Mouse (Mus musculus): Measurements from ENCODE around the gene Syne2. TPM values are rescaled to one million over a fixed set of nuclear protein-coding genes. Genes with fewer than 3 reads are reported as not detected.

Syne2 gene
- polyA plus RNA-seq, 1 experiment from 2014 or later, result 69.4 TPM

GRCm38 (mm10) chr12:76042301-76042700 lies 224.4 kb downstream of the Syne2 start:
- ATAC-seq (ENCODE audit: low FRiP score, low read depth), result no peak
- H3K9me3 ChIP-seq, result no peaks in the 10 kb centered on the region
- no peaks in the 10 kb centered on the region for H3K27me3 ChIP-seq (replicated peaks)
- 95% methylated on average over 8 of the region's 8 CpGs for whole genome bisulfite sequencing
- H3K4me1 ChIP-seq, result no peaks in the 10 kb centered on the region
- H3K9ac ChIP-seq, result no peak overlapping the region
- peaks cover 67% of the 10 kb centered on the region for H3K36me3 ChIP-seq
- H3K27ac ChIP-seq, result no peak overlapping the region
- H3K4me3 ChIP-seq, result no peak overlapping the region
- H3K4me2 ChIP-seq (replicated peaks), result no peak overlapping the region

GRCm38 (mm10) chr12:76046561-76046960 lies 228.6 kb downstream of the Syne2 start:
- Histone ChIP-seq H3K27me3 (replicated peaks) (no peaks in the 10 kb centered on the region), H3K9me3 (no peaks in the 10 kb centered on the region), H3K4me1 (no peaks in the 10 kb centered on the region), H3K27ac (no peak overlapping the region), H3K4me2 (replicated peaks) (no peak overlapping the region), H3K36me3 (peaks cover 54% of the 10 kb centered on the region), H3K4me3 (no peak overlapping the region), H3K9ac (no peak overlapping the region)
- 96% methylated on average over 6 of the region's 6 CpGs for WGBS
- ATAC-seq (ENCODE audit: low FRiP score, low read depth), result no peak

- Histone ChIP-seq H3K9ac (no peak overlapping the region), H3K4me3 (no peak overlapping the region), H3K27me3 (replicated peaks) (no peaks in the 10 kb centered on the region), H3K27ac (no peak overlapping the region), H3K4me2 (replicated peaks) (no peak overlapping the region), H3K4me1 (no peaks in the 10 kb centered on the region), H3K9me3 (no peaks in the 10 kb centered on the region), H3K36me3 (peaks cover 56% of the 10 kb centered on the region)
- 81% methylated on average over 3 of the region's 3 CpGs for WGBS
- ATAC-seq (ENCODE audit: low FRiP score, low read depth), result no peak
Measured at GRCm38 (mm10) chr12:76047921-76048320, 230.0 kb downstream of the Syne2 start.

- Histone ChIP-seq H3K9ac (no peak overlapping the region), H3K27ac (no peak overlapping the region), H3K4me1 (no peaks in the 10 kb centered on the region), H3K9me3 (no peaks in the 10 kb centered on the region), H3K4me2 (replicated peaks) (no peak overlapping the region), H3K27me3 (replicated peaks) (no peaks in the 10 kb centered on the region), H3K36me3 (peaks cover 53% of the 10 kb centered on the region), H3K4me3 (no peak overlapping the region)
- 88% methylated on average over 8 of the region's 8 CpGs for WGBS
- no peak for ATAC-seq (ENCODE audit: low FRiP score, low read depth)
Measured at GRCm38 (mm10) chr12:76048672-76049071, 230.7 kb downstream of the Syne2 start.

GRCm38 (mm10) chr12:76049343-76049742 lies 231.4 kb downstream of the Syne2 start:
- WGBS, result 79% methylated on average over 5 of the region's 5 CpGs
- H3K4me2 ChIP-seq (replicated peaks), result no peak overlapping the region

GRCm38 (mm10) chr12:76051879-76052278 lies 233.9 kb downstream of the Syne2 start:
- Histone ChIP-seq H3K4me3 (no peak overlapping the region), H3K9ac (no peak overlapping the region), H3K36me3 (peaks cover 62% of the 10 kb centered on the region), H3K27ac (no peak overlapping the region), H3K4me2 (replicated peaks) (no peak overlapping the region), H3K4me1 (no peaks in the 10 kb centered on the region), H3K27me3 (replicated peaks) (no peaks in the 10 kb centered on the region), H3K9me3 (no peaks in the 10 kb centered on the region)
- 94% methylated on average over 9 of the region's 9 CpGs for WGBS
- ATAC-seq (ENCODE audit: low FRiP score, low read depth), result no peak

More at GRCm38 (mm10) chr12:76049343-76049742, 231.4 kb downstream of the Syne2 start:
- Histone ChIP-seq H3K27me3 (replicated peaks) (no peaks in the 10 kb centered on the region), H3K27ac (no peak overlapping the region), H3K4me3 (no peak overlapping the region), H3K36me3 (peaks cover 47% of the 10 kb centered on the region), H3K9me3 (no peaks in the 10 kb centered on the region), H3K9ac (no peak overlapping the region), H3K4me1 (no peaks in the 10 kb centered on the region)
- no peak for ATAC-seq (ENCODE audit: low FRiP score, low read depth)

- Histone ChIP-seq H3K27ac (no peak overlapping the region), H3K9me3 (no peaks in the 10 kb centered on the region), H3K36me3 (peaks cover 72% of the 10 kb centered on the region)
Measured at GRCm38 (mm10) chr12:76054653-76055052, 236.7 kb downstream of the Syne2 start.

GRCm38 (mm10) chr12:76063001-76063400 lies 245.1 kb downstream of the Syne2 start:
- 92% methylated on average over 4 of the region's 4 CpGs for WGBS
- H3K36me3 ChIP-seq, result peaks cover 78% of the 10 kb centered on the region
- no peaks in the 10 kb centered on the region for H3K4me1 ChIP-seq
- H3K27me3 ChIP-seq (replicated peaks), result no peaks in the 10 kb centered on the region
- H3K9me3 ChIP-seq, result no peaks in the 10 kb centered on the region
- H3K4me2 ChIP-seq (replicated peaks), result no peak overlapping the region
- no peak overlapping the region for H3K4me3 ChIP-seq
- H3K9ac ChIP-seq, result no peak overlapping the region
- H3K27ac ChIP-seq, result no peak overlapping the region
- ATAC-seq (ENCODE audit: low FRiP score, low read depth), result no peak

More at GRCm38 (mm10) chr12:76054653-76055052, 236.7 kb downstream of the Syne2 start:
- ATAC-seq (ENCODE audit: low FRiP score, low read depth), result no peak
- Histone ChIP-seq H3K4me3 (no peak overlapping the region), H3K9ac (no peak overlapping the region), H3K27me3 (replicated peaks) (no peaks in the 10 kb centered on the region), H3K4me2 (replicated peaks) (no peak overlapping the region), H3K4me1 (no peaks in the 10 kb centered on the region)
- 93% methylated on average over 9 of the region's 9 CpGs for WGBS

GRCm38 (mm10) chr12:76070386-76070785 lies 252.5 kb downstream of the Syne2 start:
- H3K36me3 ChIP-seq, result peaks cover 29% of the 10 kb centered on the region
- H3K4me1 ChIP-seq, result peaks cover 13% of the 10 kb centered on the region
- no peak overlapping the region for H3K4me3 ChIP-seq
- no peak overlapping the region for H3K27ac ChIP-seq
- no peaks in the 10 kb centered on the region for H3K9me3 ChIP-seq
- no peak overlapping the region for H3K4me2 ChIP-seq (replicated peaks)
- WGBS, result 84% methylated on average over 5 of the region's 5 CpGs
- H3K27me3 ChIP-seq (replicated peaks), result no peaks in the 10 kb centered on the region
- ATAC-seq (ENCODE audit: low FRiP score, low read depth), result no peak
- H3K9ac ChIP-seq, result no peak overlapping the region

GRCm38 (mm10) chr12:76071935-76072849 lies 254.3 kb downstream of the Syne2 start:
- WGBS, result 8% methylated on average over 19 of the region's 19 CpGs
- H3K36me3 ChIP-seq, result peaks cover 27% of the 10 kb centered on the region

GRCm38 (mm10) chr12:76073066-76073826 lies 255.3 kb downstream of the Syne2 start:
- Histone ChIP-seq H3K9me3 (no peaks in the 10 kb centered on the region), H3K9ac (no peak overlapping the region), H3K4me3 (no peak overlapping the region), H3K4me2 (replicated peaks) (peak overlapping the region; percentile 38), H3K27ac (no peak overlapping the region), H3K4me1 (peaks cover 13% of the 10 kb centered on the region), H3K36me3 (peaks cover 25% of the 10 kb centered on the region), H3K27me3 (replicated peaks) (no peaks in the 10 kb centered on the region)
- WGBS, result 6% methylated on average over 13 of the region's 13 CpGs
- no peak for ATAC-seq (ENCODE audit: low FRiP score, low read depth)

More at GRCm38 (mm10) chr12:76071935-76072849, 254.3 kb downstream of the Syne2 start:
- ATAC-seq (ENCODE audit: low FRiP score, low read depth), result no peak
- H3K9me3 ChIP-seq, result no peaks in the 10 kb centered on the region
- H3K4me3 ChIP-seq, result 0 out of 2 replicates have a peak overlapping the region, but pooled peaks have one; percentile 19
- peak overlapping the region; percentile 48 for H3K4me2 ChIP-seq (replicated peaks)
- H3K4me1 ChIP-seq, result peaks cover 13% of the 10 kb centered on the region
- peak overlapping the region; percentile 42; the same call in 1 of the 2 replicates for H3K9ac ChIP-seq
- H3K27ac ChIP-seq, result no peak overlapping the region
- no peaks in the 10 kb centered on the region for H3K27me3 ChIP-seq (replicated peaks)

- Histone ChIP-seq H3K9me3 (no peaks in the 10 kb centered on the region), H3K9ac (no peak overlapping the region), H3K27me3 (replicated peaks) (no peaks in the 10 kb centered on the region), H3K27ac (no peak overlapping the region), H3K4me3 (no peak overlapping the region), H3K4me2 (replicated peaks) (no peak overlapping the region), H3K4me1 (peaks cover 13% of the 10 kb centered on the region), H3K36me3 (peaks cover 30% of the 10 kb centered on the region)
- WGBS, result 15% methylated on average over 7 of the region's 7 CpGs
- ATAC-seq (ENCODE audit: low FRiP score, low read depth), result no peak
Measured at GRCm38 (mm10) chr12:76073981-76074380, 256.0 kb downstream of the Syne2 start.
